Mouse (Mus musculus): Measurements from ENCODE around the gene Rap1b.

Gene Rap1b

GRCm38 (mm10) chr10:117770286-117771130 is 75.3 kb downstream of the Rap1b start:
- DNase-seq (ENCODE audit: low read depth, low spot score) = no peak

DNA sequence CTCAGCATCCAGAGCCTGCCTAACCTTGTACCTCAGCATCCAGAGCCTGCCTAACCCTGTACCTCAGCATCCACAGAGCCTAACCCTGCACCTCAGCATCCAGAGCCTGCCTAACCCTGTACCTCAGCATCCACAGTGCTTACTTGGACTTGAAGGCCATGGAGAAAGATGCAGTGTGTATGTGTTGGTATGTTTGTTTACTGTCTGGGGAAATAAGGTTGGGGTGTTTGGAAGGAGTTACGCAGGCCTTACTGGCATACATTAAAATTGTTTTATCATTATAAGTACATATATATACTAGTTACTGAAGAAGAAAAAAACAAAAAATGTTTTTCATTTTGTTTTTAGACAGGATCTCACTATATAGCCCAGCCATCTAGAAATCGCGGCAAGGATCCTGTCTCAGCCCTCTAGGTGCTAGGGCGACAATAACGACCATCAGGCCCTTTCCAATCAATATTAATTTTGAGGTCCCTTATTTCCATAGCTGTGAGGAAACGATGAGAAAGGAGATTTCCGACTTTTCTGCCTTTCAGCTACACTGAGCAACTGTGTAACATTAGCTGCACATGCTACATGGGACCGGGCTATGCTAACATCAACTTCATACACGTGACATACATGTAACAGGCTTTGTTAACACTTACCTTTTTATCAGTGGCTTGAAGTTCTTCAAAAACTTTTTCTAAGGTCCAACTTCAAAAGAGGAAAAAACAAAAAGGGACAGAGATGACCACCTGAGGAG is 76.1 kb downstream of the Rap1b start:
- DNase-seq (ENCODE audit: low read depth, low spot score) = no peak

GRCm38 (mm10) chr10:117768141-117768440 is 77.7 kb downstream of the Rap1b start:
- no peak for DNase-seq (ENCODE audit: low read depth, low spot score)

- DNase-seq (ENCODE audit: low read depth, low spot score) = no peak
These were observed 78.3 kb downstream of the Rap1b start for GRCm38 (mm10) chr10:117767286-117768140.

- no peak for DNase-seq (ENCODE audit: low read depth, low spot score)
These were observed 79.0 kb downstream of the Rap1b start for GRCm38 (mm10) chr10:117766896-117767160.

- DNase-seq (ENCODE audit: low read depth, low spot score) = no peak
These were observed 79.5 kb downstream of the Rap1b start for GRCm38 (mm10) chr10:117766111-117766895.

- peak; percentile 26 for DNase-seq (ENCODE audit: low read depth, low spot score)
These were observed 80.5 kb downstream of the Rap1b start for GRCm38 (mm10) chr10:117765116-117765894.

DNA sequence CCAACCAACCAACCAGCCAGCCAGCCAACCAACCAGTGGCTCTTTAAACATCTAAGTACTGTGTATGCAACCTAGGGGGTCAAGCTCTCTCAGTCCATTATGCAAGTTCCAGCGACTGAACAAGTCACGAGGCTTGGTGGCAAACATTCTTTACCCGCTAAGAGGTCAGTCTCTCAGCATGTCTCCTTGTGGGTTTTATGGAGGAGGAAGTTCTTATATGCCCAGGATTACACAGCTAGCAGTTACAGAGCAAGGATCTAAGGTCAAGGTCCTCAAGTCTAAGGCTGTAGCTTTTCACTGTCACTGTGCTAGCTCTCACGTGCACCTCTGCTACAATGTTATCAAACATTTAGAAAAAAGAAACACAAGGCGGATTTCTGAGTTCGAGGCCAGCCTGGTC is 81.2 kb downstream of the Rap1b start:
- DNase-seq (ENCODE audit: low read depth, low spot score) = peak; percentile 25
